Mouse (Mus musculus) MEL (cell line): ENCODE results near the gene Esm1. TPM values are rescaled to one million over a fixed set of nuclear protein-coding genes. Genes with fewer than 3 reads are reported as not detected.

Experiments
- DNase-seq: peaks from one replicate; pipeline ENCODE4 v3.0.0; 2011; ENCODE audit warnings: low read depth, low spot score
- H3K27ac ChIP-seq: 2 replicates; pipeline ENCODE4 v1.5.1; 2012; ENCODE audit warnings: low read depth, mild to moderate bottlenecking, control low read depth, low read length, moderate library complexity; ENCODE audit not compliant: control insufficient read depth
- H3K27me3 ChIP-seq, 2 experiments: fragments of 150-350 bp in 1 of 2; sonication (generic) in 1 of 2; 2 replicates each; pipeline ENCODE4 v1.6.1; 2012; ENCODE audit warnings: low read length in 2 of 2, mild to moderate bottlenecking in 2 of 2, improper control_type of control experiment in 1 of 2, moderate library complexity in 1 of 2; ENCODE audit not compliant: insufficient read depth in 2 of 2, control insufficient read depth in 1 of 2
- H3K36me3 ChIP-seq, 2 experiments: 2 replicates each; pipeline ENCODE4 v1.6.1; 2012 to 2014; ENCODE audit warnings: low read length in 2 of 2, improper control_type of control experiment in 1 of 2, inconsistent platforms in 1 of 2, mild to moderate bottlenecking in 1 of 2; ENCODE audit not compliant: insufficient read depth in 2 of 2, control insufficient read depth in 1 of 2
- H3K4me1 ChIP-seq, 2 experiments: fragments of 150-350 bp in 1 of 2; sonication (generic) in 1 of 2; 2 replicates each; pipeline ENCODE4 v1.6.1; 2012; ENCODE audit warnings: low read length in 2 of 2, improper control_type of control experiment in 1 of 2, mild to moderate bottlenecking in 1 of 2; ENCODE audit not compliant: insufficient read depth in 2 of 2, control insufficient read depth in 1 of 2
- H3K4me3 ChIP-seq, 2 experiments: fragments of 150-350 bp in 1 of 2; sonication (generic) in 1 of 2; 2 replicates each; pipeline ENCODE4 v1.5.1; 2012; ENCODE audit warnings: low read depth in 2 of 2, low read length in 2 of 2, mild to moderate bottlenecking in 2 of 2, moderate library complexity in 2 of 2, control low read depth in 1 of 2, improper control_type of control experiment in 1 of 2; ENCODE audit not compliant: control insufficient read depth in 1 of 2, insufficient read depth in 1 of 2
- H3K79me2 ChIP-seq: 2 replicates; pipeline ENCODE4 v1.6.1; 2012; ENCODE audit warnings: mild to moderate bottlenecking, low read length, moderate library complexity; ENCODE audit not compliant: control insufficient read depth, poor library complexity, insufficient read depth
- H3K9ac ChIP-seq: 2 replicates; pipeline ENCODE4 v1.6.1; 2012; ENCODE audit warnings: low read depth, mild to moderate bottlenecking, control low read depth, low read length, moderate library complexity; ENCODE audit not compliant: control insufficient read depth, poor library complexity, severe bottlenecking
- H3K9me3 ChIP-seq: fragments of 150-350 bp; sonication (generic); replicated peaks from 2 replicates; pipeline ENCODE4 v1.6.1; 2012; ENCODE audit warnings: mild to moderate bottlenecking, low read length, improper control_type of control experiment, moderate library complexity; ENCODE audit not compliant: insufficient read depth
- CHD1 ChIP-seq: IDR thresholded peaks from 2 replicates; pipeline ENCODE4 v1.6.1; 2012; ENCODE audit warnings: low read depth, mild to moderate bottlenecking, inconsistent platforms, low read length, improper control_type of control experiment
- CHD2 ChIP-seq: IDR thresholded peaks from 2 replicates; pipeline ENCODE4 v1.6.1; 2011; ENCODE audit warnings: low read length, improper control_type of control experiment
- CTCF ChIP-seq, 3 experiments: IDR thresholded peaks in 2 of 3; conservative IDR thresholded peaks in 1 of 3; 2 replicates each; pipeline ENCODE4 v1.5.1; 2011 to 2012; ENCODE audit warnings: low read length in 3 of 3, low read depth in 2 of 3, mild to moderate bottlenecking in 2 of 3, improper control_type of control experiment in 1 of 3, inconsistent platforms in 1 of 3, mixed read lengths in 1 of 3, moderate library complexity in 1 of 3; ENCODE audit not compliant: control insufficient read depth in 1 of 3, insufficient read depth in 1 of 3, poor library complexity in 1 of 3, severe bottlenecking in 1 of 3
- ELF1 ChIP-seq: IDR thresholded peaks from 2 replicates; pipeline ENCODE4 v1.6.1; 2014; ENCODE audit warnings: low read depth, mild to moderate bottlenecking, inconsistent platforms, low read length, improper control_type of control experiment, moderate library complexity
- EP300 ChIP-seq, 2 experiments: IDR thresholded peaks; 2 replicates each; pipeline ENCODE4 v1.6.1; 2011; ENCODE audit warnings: improper control_type of control experiment in 2 of 2, low read length in 2 of 2, low read depth in 1 of 2, mild to moderate bottlenecking in 1 of 2
- GABPA ChIP-seq: IDR thresholded peaks from 2 replicates; pipeline ENCODE4 v1.6.1; 2012; ENCODE audit warnings: low read depth, mild to moderate bottlenecking, inconsistent platforms, low read length, improper control_type of control experiment, moderate library complexity
- HCFC1 ChIP-seq: IDR thresholded peaks from 2 replicates; pipeline ENCODE4 v1.6.1; 2012; ENCODE audit warnings: low read depth, mild to moderate bottlenecking, inconsistent platforms, low read length, improper control_type of control experiment, moderate library complexity
- JUND ChIP-seq: IDR thresholded peaks from 2 replicates; pipeline ENCODE4 v1.6.1; 2011; ENCODE audit warnings: low read depth, mild to moderate bottlenecking, improper control_type of control experiment, low read length
- MAFK ChIP-seq: IDR thresholded peaks from 2 replicates; pipeline ENCODE4 v1.6.1; 2011; ENCODE audit warnings: low read depth, mild to moderate bottlenecking, low read length, improper control_type of control experiment, borderline replicate concordance
- MEF2A ChIP-seq: IDR thresholded peaks from 2 replicates; pipeline ENCODE4 v1.6.1; 2014; ENCODE audit warnings: low read depth, mild to moderate bottlenecking, inconsistent platforms, low read length, improper control_type of control experiment; ENCODE audit not compliant: poor library complexity, insufficient replicate concordance, severe bottlenecking; ENCODE audit errors: extremely low read depth
- MXI1 ChIP-seq: IDR thresholded peaks from 2 replicates; pipeline ENCODE4 v1.6.1; 2011; ENCODE audit warnings: mild to moderate bottlenecking, low read depth, low read length, improper control_type of control experiment
- MYC ChIP-seq: IDR thresholded peaks from 2 replicates; pipeline ENCODE4 v1.6.1; 2011; ENCODE audit warnings: low read depth, mild to moderate bottlenecking, low read length, improper control_type of control experiment, moderate library complexity
- POLR2A ChIP-seq, 2 experiments: IDR thresholded peaks; 2 replicates each; pipeline ENCODE4 v1.6.1; 2011 to 2012; ENCODE audit warnings: low read length in 2 of 2, mild to moderate bottlenecking in 2 of 2, control low read depth in 1 of 2, improper control_type of control experiment in 1 of 2, low read depth in 1 of 2, moderate library complexity in 1 of 2; ENCODE audit not compliant: control insufficient read depth in 1 of 2, insufficient read depth in 1 of 2, poor library complexity in 1 of 2
- POLR2AphosphoS2 ChIP-seq: IDR thresholded peaks from 2 replicates; pipeline ENCODE4 v1.6.1; 2011; ENCODE audit warnings: low read length, improper control_type of control experiment
- RCOR1 ChIP-seq: IDR thresholded peaks from 2 replicates; pipeline ENCODE4 v1.6.1; 2012; ENCODE audit warnings: low read depth, mild to moderate bottlenecking, inconsistent platforms, low read length, improper control_type of control experiment
- SIN3A ChIP-seq: IDR thresholded peaks from 2 replicates; pipeline ENCODE4 v1.6.1; 2012; ENCODE audit warnings: low read length, improper control_type of control experiment, inconsistent platforms
- SMC3 ChIP-seq: IDR thresholded peaks from 2 replicates; pipeline ENCODE4 v1.6.1; 2011; ENCODE audit warnings: low read depth, low read length, improper control_type of control experiment
- TAL1 ChIP-seq: IDR thresholded peaks from 2 replicates; pipeline ENCODE4 v1.6.1; 2012; ENCODE audit warnings: mild to moderate bottlenecking, inconsistent platforms, low read length, moderate library complexity, mixed read lengths
- TCF12 ChIP-seq: IDR thresholded peaks from 2 replicates; pipeline ENCODE4 v1.6.1; 2014; ENCODE audit warnings: low read depth, mild to moderate bottlenecking, inconsistent platforms, low read length, improper control_type of control experiment, moderate library complexity
- UBTF ChIP-seq: IDR thresholded peaks from 2 replicates; pipeline ENCODE4 v1.6.1; 2012; ENCODE audit warnings: low read depth, mild to moderate bottlenecking, inconsistent platforms, low read length, improper control_type of control experiment, moderate library complexity, borderline replicate concordance; ENCODE audit not compliant: insufficient read depth
- USF1 ChIP-seq: IDR thresholded peaks from 2 replicates; pipeline ENCODE4 v1.6.1; 2014; ENCODE audit warnings: low read depth, mild to moderate bottlenecking, inconsistent platforms, low read length, improper control_type of control experiment, moderate library complexity
- ZKSCAN1 ChIP-seq: IDR thresholded peaks from 2 replicates; pipeline ENCODE4 v1.6.1; 2012; ENCODE audit warnings: low read depth, mild to moderate bottlenecking, inconsistent platforms, low read length, improper control_type of control experiment, moderate library complexity
- ZMIZ1 ChIP-seq: IDR thresholded peaks from 2 replicates; pipeline ENCODE4 v1.6.1; 2012; ENCODE audit warnings: low read depth, mild to moderate bottlenecking, inconsistent platforms, low read length, improper control_type of control experiment, moderate library complexity
- ZNF384 ChIP-seq: IDR thresholded peaks from 2 replicates; pipeline ENCODE4 v1.6.1; 2012; ENCODE audit warnings: low read depth, mild to moderate bottlenecking, inconsistent platforms, low read length, improper control_type of control experiment
- polyA plus RNA-seq, 2 experiments: library from polyadenylated mRNA; stranded (reverse) in 1 of 2; unstranded in 1 of 2; fragments of >175 nt in 1 of 2; fragments of >200 nt in 1 of 2; gene quantifications; 2 replicates each; pipeline versions ENCODE4 v1.2.1 to v1.2.4; 2012; ENCODE audit warnings: low replicate concordance in 2 of 2, low read depth in 1 of 2; ENCODE audit not compliant: insufficient read length in 2 of 2, insufficient read depth in 1 of 2, missing spikeins in 1 of 2
- total RNA-seq: library from RNA; depleted of rRNA; stranded (reverse); fragments of 300-350 nt; gene quantifications from 2 replicates; pipeline ENCODE4 v1.2.3, GENCODE M21; 2012

The Esm1 gene
- total and polyA plus RNA-seq, 3 experiments = not detected

DNA sequence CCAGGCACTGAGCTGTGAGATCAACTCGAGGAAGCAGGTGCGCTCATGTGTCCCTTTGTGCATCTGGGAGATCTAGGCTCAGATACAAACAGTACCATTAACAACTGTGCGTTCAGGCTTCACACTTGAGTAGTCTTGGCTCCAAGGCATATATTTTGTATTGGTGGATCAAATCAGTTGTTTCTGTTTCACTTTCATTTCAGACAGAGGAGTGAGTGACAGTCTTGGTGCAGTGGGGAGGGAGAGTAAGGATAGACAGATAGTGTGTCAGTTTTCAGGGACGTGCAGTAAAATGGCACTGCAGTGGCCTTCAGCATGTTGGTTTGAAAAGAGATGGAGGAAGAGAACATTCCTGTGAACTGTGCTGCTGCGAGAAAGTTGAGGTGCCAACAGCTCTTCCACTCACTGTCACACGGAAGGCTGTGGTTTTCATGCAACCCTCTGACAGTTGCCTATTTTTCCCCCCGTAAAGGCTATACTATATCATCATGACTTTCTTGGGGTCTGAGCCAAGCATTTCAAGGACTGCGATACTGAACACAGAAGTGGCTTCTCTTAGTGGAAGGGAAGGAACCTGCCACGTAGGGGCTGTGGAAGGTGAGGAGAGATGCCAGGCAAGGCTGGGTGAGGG, 11.5 kb upstream of the Esm1 start:
- H3K9ac ChIP-seq = no peak overlapping the region

DNA sequence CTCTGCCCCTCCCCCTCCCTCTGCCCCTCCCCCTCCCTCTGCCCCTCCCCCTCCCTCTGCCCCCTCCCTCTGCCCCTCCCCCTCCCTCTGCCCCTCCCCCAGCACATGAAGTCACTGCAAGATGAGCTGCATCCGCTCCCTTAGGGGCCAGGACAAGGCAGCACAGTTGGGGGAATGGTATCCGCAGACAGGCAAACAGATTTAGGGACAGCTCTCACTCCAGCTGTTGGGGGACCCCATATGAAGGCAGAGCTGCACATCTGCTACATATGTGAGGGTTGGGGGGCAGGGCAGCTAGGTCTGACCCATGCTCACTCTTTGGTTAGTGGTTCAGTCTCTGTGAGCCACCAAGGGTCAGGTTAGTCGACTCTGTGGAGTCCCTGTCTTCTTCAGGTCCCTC, 10.1 kb upstream of the Esm1 start:
- no peak for TF ChIP-seq CHD2
- TF ChIP-seq JUND = no peak
- no peak for TF ChIP-seq POLR2AphosphoS2
- TF ChIP-seq SMC3 = no peak
- TF ChIP-seq ZMIZ1 = no peak
- TF ChIP-seq USF1 = no peak
- TF ChIP-seq ZNF384 = no peak
- TF ChIP-seq TAL1 = no peak
- TF ChIP-seq POLR2A (IDR thresholded peaks at IDR 0.05; ENCODE audit: control insufficient read depth in 1 of 2, insufficient read depth in 1 of 2, low read depth in 1 of 2, low read length in 2 of 2, poor library complexity in 1 of 2) = no peak
- TF ChIP-seq UBTF = no peak
- no peak for TF ChIP-seq TCF12
- TF ChIP-seq MYC = no peak
- TF ChIP-seq MXI1 = no peak
- TF ChIP-seq MEF2A = no peak
- no peak for TF ChIP-seq ELF1
- H3K36me3 ChIP-seq = no peaks in the 10 kb centered on the region
- H3K27me3 ChIP-seq = no peaks in the 10 kb centered on the region
- no peaks in the 10 kb centered on the region for H3K4me1 ChIP-seq
- no peaks in the 10 kb centered on the region for H3K79me2 ChIP-seq
- no peak for DNase-seq
- H3K27ac ChIP-seq = no peak overlapping the region
- H3K9me3 ChIP-seq = no peaks in the 10 kb centered on the region
- no peak overlapping the region for H3K4me3 ChIP-seq
- H3K9ac ChIP-seq = no peak overlapping the region

More for the DNA sequence above, 11.5 kb upstream of the Esm1 start:
- no peak for DNase-seq
- TF ChIP-seq SIN3A (no peak), GABPA (no peak), MAFK (no peak), CHD1 (no peak), CTCF (IDR thresholded peaks at IDR 0.05 in 2 of 3, conservative IDR thresholded peaks at IDR 0.05 in 1 of 3; ENCODE audit: control insufficient read depth in 1 of 3, insufficient read depth in 1 of 3, low read depth in 2 of 3, low read length in 3 of 3, poor library complexity in 1 of 3, severe bottlenecking in 1 of 3) (no peak), EP300 (IDR thresholded peaks at IDR 0.05; ENCODE audit: low read depth in 1 of 2, low read length in 2 of 2) (no peak), HCFC1 (no peak), ZKSCAN1 (no peak), RCOR1 (no peak)
- peak overlapping the region; percentile 1 to 26; a peak in 2 of 4 replicates for H3K4me3 ChIP-seq
- H3K9me3 ChIP-seq = no peaks in the 10 kb centered on the region
- no peaks in the 10 kb centered on the region for H3K4me1 ChIP-seq
- no peaks in the 10 kb centered on the region for H3K27me3 ChIP-seq
- no peaks in the 10 kb centered on the region for H3K36me3 ChIP-seq
- H3K27ac ChIP-seq = no peak overlapping the region
- H3K79me2 ChIP-seq = no peaks in the 10 kb centered on the region
